Mouse (Mus musculus): ENCODE results near the gene H2-T3. TPM values are rescaled to one million over a fixed set of nuclear protein-coding genes. Genes with fewer than 3 reads are reported as not detected.

Gene H2-T3
- polyA plus RNA-seq (2012; rRNA removed), result not detected in 2 replicates

DNA sequence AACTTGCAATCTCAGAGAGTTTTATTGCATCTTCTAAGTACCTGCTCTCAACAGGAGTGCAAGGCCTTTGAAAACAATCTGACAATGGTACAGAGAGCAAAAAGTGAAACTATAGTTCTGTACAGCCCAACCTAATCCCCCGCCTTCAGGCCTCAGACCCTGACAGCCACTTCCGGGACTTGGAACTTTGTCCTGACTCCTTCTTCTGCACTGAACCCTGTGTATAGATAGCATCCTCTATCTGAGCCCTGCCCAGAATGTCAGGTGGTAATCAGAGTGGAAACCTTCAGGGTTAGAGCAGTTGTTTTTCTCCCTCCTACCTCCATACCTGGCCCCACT is at the start of gene H2-T3:
TSS of gene H2-T3 (minus strand) at position 119 of the 339 bp plus-strand sequence.

DNA sequence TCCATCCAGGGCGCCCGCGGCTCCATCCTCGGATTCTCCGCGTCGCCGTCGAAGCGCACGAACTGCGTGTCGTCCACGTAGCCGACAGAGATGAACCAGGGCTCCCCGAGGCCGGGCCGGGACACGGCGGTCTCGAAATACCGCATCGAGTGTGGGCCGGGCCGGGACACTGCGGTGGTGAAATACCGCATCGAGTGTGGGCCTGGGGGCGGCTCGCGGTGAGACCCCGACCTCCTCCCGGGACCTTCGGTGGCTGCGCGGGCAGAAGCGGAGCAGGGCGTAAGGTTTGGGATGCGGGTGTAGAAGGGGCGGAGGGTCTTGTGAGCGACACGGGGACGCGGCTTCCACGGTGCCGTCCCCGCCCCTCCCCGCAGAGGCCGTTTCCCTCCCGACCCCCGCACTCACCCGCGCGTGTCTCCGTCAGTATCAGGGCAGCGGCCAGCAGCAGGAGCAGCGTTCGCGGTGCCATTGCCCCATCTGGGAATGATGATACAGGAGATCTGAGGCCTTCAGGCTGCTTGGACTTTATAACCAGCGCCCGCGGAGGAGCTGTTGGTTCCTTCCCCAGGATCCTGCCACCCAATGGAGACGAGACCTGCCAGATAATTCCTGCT is 21.9 kb downstream of the H2-T3 start, which contains the start of gene Gm8909:
TSS of gene Gm8909 (minus strand) at position 499 of the 614 bp plus-strand sequence.

Other genes starting within 250 kb of the H2-T3 start
- gene Abcf1, start 220.5 kb downstream of the H2-T3 start, polyA plus RNA-seq (2012; rRNA removed), result 102 and 109 TPM in 2 replicates
- gene Gnl1, start 210.4 kb downstream of the H2-T3 start, polyA plus RNA-seq (2012; rRNA removed), result 37.6 and 47.2 TPM in 2 replicates
- 58.4 and 64.9 TPM in 2 replicates for gene Prr3, start 210.1 kb downstream of the H2-T3 start, polyA plus RNA-seq (2012; rRNA removed)
- 0.39 and 0.44 TPM in 2 replicates for gene H2-T24, start 169.7 kb downstream of the H2-T3 start, polyA plus RNA-seq (2012; rRNA removed)
- 8.6 and 10.6 TPM in 2 replicates for gene H2-T23, start 157.4 kb downstream of the H2-T3 start, polyA plus RNA-seq (2012; rRNA removed)
- gene H2-T22, start 147.5 kb downstream of the H2-T3 start, polyA plus RNA-seq (2012; rRNA removed), result 8.4 and 13.7 TPM in 2 replicates
- not detected in 2 replicates for gene Gm6034, start 147.3 kb downstream of the H2-T3 start, polyA plus RNA-seq (2012; rRNA removed)
- 0.05 TPM in 1 of 2 replicates, not detected in the other for gene Gm11127, start 131.9 kb downstream of the H2-T3 start, polyA plus RNA-seq (2012; rRNA removed)
- gene Gm19684, start 68.6 kb downstream of the H2-T3 start, polyA plus RNA-seq (2012; rRNA removed), result not detected in 2 replicates
- gene Gm7030, start 60.9 kb downstream of the H2-T3 start, polyA plus RNA-seq (2012; rRNA removed), result not detected in 2 replicates
- gene Gm8909, start 21.8 kb downstream of the H2-T3 start, polyA plus RNA-seq (2012; rRNA removed), result not detected in 2 replicates
- gene Rpp21, start 67.8 kb upstream of the H2-T3 start, polyA plus RNA-seq (2012; rRNA removed), result 84.7 and 93.7 TPM in 2 replicates
- 54.5 and 56.0 TPM in 2 replicates for gene Trim39, start 82.0 kb upstream of the H2-T3 start, polyA plus RNA-seq (2012; rRNA removed)
- gene H2-M10.2, start 96.2 kb upstream of the H2-T3 start, polyA plus RNA-seq (2012; rRNA removed), result not detected in 2 replicates
- not detected in 2 replicates for gene H2-M10.1, start 135.9 kb upstream of the H2-T3 start, polyA plus RNA-seq (2012; rRNA removed)
- gene H2-M10.3, start 178.1 kb upstream of the H2-T3 start, polyA plus RNA-seq (2012; rRNA removed), result not detected in 2 replicates

Data from central nervous system, embryonic 14 days (tissue).